Mouse (Mus musculus): Measurements from ENCODE around the gene AI464131.
A peak's percentile ranks its signal among the peaks of the same experiment; 100 is the strongest.

AI464131 gene

DNA sequence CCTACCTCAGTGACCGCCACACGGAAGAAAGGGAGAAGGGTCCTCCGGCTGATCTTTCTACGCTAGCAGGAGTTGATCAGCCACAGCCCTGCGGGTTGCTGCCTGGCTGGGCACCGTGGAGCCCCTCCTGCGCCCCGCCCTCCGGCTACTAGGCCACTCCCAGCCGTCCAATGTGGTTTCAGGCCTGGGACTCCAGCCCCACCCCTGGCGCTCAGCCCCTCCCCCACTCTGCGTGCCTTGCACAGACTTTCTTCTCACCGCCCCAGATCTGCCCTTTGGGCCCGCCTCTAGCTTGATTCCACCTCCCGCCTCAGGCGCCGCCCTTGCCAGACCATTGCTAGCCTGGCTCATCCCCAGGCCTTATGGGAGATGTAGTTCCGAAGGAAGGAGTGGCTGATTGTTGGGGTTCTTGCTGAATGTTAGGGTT is at the start of gene AI464131:
AI464131 (minus strand) TSS at position 91 of the 427 bp plus-strand sequence.
- peak; percentile 97 for DNase-seq (ENCODE audit: low spot score)

DNA sequence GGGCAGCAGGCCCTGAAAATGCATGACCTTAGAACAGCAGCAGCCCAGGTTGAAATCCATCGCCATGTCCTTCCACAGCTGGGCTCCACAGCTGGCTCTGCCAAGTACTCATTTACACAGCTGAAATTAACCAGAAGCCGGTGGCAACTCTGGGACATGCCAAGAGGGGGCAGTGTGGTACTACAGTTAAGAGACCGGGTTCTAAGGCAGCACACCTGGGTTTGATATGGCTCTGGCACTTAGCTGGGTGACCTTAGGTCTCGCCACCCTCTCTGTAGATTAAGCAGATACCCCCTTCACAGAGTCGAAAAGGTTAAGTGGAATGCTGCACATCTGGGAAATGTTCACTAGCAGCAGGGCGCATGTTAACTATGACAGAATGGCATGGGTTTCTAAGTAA is 49.7 kb upstream of the AI464131 start:
- DNase-seq (ENCODE audit: low spot score): peak; percentile 13

DNA sequence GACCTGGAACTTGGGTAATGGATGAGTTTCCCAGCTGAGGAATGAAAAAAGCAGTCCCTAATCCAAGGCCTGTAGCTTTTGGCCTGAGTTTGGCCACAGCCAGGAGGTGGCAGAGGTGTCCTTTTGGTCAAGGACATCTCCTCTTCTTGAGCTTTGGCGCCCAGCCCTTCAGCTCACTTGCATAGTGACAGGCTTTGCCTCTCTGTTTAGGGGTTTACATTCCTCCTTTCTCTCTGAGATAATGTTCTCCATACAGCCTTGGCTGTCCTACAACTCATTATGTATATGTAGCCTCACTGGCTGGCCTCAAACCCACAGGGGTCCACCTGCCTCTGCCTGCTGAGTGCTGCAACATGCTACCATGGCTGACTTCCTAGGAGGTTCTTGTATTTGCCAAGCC is 44.2 kb upstream of the AI464131 start:
- no peak for DNase-seq (ENCODE audit: low spot score)

DNA sequence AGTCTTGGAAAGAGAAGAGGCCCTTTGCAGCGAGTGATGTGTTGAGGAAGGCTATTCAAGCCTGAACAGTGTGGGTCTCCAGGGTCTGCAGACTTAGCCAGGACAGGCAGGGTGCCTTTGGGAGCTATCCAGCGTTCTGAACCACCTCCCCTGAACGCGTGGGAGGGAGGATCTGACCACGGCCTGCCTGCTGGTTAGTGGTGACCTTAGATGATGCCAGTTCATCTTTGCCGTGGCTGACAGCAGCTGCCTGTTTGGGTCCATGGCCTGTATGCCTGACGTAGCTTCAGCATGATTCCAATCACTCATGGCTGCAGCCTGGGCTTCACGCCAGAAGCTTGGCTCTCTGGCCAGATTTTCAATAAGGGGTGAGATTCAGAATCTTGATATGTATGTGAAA is 43.1 kb upstream of the AI464131 start:
- DNase-seq (ENCODE audit: low spot score): peak; percentile 50

DNA sequence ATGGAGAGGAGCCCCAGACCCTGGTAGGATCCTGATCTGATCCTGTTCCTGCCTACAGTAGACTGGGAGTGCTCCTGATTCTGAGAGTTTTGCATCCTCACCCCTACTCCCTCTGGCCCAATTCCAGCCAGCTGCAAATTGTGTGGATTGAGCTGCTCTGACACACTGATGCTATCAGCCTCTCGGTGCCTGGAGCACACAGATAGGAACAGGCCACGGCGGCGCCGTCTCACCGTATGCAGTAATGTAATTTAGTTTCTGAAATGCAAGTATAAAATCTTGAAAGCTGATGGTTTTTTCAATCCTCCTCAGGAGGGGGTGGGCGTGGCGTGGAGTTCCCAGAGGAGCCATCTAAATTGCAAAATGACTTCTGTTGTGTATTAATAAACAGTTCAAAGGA is 39.3 kb upstream of the AI464131 start:
- no peak for DNase-seq (ENCODE audit: low spot score)

DNA sequence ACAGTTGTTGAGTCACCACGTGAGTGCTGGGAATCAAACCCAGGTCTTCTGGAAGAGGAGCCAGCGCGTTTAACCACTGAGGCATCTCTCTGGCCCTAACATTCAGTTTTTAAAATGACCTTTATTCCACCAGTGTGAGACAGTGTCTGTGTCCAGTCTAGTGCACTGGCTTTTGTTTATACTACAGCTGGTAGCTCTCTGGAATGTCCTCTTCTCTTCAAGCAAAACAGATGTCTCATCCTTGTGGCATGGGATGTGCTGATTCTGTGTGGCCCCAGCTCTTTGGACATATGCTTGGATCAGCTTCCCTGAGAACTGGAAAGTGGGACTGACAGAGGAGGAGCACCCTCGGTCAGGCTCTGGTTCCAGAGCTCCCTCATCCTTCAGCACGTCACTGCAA is 32.0 kb upstream of the AI464131 start:
- no peak for DNase-seq (ENCODE audit: low spot score)

DNA sequence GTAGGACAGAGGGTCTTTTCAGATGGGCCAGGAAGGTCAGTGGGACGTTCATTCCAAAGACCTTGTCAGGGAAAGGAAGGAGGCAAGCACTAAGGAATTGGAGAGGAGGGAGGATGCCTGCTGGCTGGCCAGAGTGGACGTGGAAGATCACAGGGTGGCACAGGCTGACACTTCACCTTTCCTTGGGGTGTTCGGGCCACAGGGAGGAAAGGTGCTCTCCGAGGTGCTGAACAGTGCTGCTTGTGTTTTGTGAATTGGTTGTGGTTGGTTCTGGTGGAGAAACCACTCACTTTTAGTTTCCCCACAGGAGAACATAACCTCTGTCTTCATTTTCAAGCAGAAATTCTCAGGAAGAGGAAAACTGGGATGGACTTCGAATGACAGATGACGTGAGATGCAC is 29.5 kb upstream of the AI464131 start:
- no peak for DNase-seq (ENCODE audit: low spot score)

DNA sequence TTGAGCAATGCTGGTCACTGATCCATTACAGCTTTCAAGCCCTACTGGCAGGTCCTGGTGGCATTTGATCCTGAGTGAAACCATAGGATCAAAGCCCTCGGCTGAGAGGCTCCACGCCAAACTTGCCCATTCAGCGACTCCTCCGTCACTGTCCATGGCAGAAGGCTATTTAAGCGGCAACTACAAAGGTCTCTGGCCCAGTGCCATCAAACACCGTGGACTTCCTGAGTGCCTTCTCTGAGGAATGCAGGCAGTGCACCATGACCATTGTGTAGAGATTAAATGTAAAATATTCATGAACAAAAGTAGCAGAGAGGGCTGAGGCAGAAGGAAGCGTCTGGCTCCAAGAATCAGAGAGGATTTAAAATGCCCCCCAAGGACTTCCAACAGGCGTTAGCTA is 25.1 kb upstream of the AI464131 start:
- no peak for DNase-seq (ENCODE audit: low spot score)

DNA sequence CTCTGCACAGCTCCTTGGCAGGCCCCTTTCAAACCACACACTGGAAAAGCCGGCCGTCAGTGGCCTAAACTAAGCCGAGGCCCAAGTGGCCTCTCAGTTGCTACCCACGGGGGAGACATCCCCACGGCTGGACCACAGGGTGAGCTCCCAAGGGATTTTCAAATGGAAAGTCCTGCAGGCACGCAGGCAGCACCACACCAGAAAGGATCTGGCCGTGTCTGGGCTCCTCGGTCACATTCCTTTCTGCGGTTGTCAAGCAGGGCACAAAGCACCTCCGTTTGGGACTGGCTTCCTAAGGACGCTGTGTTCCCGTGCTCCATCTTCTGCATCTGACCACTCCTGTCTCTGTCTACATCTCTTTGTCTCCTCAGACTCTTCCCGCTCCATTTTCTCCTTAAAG is 24.2 kb upstream of the AI464131 start:
- DNase-seq (ENCODE audit: low spot score): no peak

DNA sequence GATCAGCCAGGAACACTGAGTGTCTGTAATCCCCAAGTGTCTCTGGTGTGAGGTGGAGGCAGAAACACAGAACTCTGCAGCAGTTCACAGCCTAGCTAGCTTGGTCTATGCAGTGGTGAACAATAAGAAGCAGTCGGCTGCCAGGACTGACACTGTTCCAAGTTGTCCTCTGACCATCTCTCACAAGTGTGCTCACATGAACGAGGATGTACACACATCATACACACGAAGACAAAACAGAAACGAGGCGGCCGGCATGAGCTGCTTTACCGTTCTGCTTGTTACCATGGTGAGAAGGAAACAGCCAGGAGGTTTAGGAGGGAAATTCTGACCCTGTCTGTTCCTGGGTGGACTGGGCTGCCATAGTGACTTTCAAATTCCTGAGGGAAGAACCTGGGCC is 23.7 kb upstream of the AI464131 start:
- DNase-seq (ENCODE audit: low spot score): no peak

DNA sequence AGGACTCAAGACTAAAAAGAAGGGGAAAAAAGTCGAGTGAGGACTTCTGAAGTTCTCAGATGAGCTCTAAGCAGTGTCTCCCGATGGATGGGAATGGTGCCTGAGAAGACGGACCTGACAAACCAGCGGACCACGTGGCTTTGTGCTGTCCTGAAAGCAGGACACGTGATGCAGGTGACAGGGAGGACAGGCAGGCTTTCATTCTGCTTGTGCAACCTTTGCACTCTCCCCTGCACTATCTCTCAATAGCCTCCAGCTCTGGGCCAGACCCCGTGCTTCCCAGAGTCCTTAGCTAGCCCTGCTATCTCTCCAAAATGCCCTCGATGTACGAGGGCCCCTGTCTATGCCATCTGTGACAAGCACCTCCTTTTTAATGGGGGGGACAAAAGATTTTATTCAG is 22.0 kb upstream of the AI464131 start:
- no peak for DNase-seq (ENCODE audit: low spot score)

DNA sequence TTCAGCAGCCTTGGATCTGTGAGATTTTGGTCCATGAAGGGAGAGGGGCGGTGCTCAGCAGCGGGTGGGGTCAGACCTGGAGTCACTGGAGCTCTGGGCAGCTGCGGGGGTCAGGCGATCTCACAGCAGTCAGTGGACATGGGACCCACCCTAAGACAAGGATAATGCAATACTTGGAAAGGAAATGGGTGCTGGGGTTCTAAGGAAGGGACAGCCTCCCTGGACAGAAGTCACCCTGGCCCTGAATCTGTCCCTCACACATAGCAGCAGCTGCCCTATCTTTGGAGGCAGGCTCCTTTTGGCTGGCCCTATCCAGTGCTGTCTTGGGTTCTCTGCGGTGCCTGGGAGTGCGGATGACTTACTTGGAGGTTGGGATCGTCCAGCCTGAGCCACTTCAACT is 21.0 kb upstream of the AI464131 start:
- DNase-seq (ENCODE audit: low spot score): no peak

DNA sequence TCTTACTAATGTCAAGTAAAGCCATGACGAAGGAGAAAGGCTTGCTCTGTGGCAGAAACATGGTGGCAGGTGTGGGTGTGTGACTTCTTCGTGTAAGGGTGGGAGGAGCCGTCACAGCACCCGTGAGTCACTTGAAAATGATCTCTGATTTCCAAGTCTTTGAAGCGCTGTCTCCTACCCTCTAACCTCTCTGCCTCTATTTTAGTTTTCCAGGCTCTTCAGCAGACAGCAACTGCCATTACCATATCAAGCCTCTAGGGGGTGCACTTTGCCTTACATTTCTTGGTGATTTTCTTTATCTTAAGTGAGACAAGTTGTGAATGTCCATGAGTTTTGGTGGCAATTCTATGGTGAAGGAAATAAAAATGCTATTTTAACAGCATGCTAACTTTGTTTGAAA is 19.9 kb upstream of the AI464131 start:
- DNase-seq (ENCODE audit: low spot score): no peak

DNA sequence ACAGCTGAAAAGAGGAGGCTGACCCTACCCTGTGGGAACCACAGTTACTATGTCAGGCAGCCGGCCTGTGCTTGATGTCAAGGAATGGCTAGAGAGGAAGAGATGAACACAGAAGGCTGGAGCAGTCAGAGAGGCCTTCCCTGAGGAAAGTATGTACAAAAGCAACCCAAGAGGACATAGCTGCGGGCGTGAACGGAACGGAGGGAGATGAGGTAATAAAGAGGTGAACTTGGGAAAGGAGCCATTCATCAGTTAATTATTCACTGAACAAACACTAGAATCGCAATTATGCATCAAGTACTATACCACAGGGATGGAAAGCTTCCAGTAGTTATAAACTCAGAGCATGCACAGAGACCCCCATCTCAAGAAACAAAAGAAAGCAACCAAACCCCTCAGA is 19.3 kb upstream of the AI464131 start:
- no peak for DNase-seq (ENCODE audit: low spot score)

DNA sequence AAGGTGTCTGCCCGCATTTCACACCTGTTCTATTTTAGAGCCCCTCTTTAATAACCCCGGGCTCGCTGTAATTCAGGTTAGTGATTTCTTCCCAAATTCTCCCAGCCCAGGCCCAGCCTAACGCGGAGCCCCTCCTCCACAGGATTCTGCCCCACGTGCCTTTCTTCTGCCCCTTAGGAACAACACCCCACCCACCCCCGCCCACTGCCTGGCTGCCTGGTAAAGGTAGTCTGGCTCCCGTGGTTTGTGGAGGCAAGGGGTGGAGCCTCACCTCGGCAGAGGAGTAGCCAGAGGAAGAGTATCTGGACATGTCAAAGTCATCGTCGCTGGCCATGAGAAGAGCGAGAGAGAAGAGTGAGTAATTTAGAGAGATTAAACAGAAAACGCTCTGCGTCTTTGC is 17.8 kb upstream of the AI464131 start:
- DNase-seq (ENCODE audit: low spot score): no peak

DNA sequence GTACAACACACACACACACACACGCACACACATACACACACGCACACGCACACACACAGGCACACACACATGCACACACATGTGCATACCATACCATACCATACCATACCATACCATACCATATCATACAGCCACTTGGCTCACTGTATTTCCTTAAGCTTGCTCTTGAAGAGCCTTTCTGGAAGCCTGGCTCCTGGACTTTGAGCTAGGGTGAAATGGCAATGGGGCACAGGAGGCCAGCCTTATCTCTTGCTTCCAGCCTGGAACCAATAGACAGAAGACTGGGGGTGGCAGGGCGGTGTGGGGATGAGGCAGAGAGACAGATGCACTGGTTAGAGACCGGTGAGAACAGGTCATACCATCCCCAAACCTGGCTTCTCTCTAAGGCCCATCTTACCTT is 16.3 kb upstream of the AI464131 start:
- no peak for DNase-seq (ENCODE audit: low spot score)

DNA sequence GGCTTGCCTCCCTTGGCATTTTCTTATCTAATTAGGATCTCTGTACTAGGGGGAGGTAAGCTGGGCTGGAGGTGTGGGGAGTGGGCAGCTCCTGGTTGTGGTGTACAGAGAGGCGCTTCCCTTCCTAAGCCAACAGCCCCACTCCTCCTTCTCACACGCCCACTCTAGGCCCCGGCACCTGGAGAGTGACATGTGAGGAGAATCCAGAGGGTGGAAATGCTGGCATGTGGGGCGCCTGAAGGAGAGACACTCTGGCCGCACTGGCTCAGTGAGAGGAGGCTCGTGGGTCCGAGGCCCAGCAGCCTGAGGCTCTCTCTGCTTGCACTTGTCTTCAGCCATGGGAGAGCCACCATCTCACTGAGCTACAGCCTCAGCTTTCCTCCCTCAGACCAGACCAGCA is 15.5 kb upstream of the AI464131 start:
- no peak for DNase-seq (ENCODE audit: low spot score)

DNA sequence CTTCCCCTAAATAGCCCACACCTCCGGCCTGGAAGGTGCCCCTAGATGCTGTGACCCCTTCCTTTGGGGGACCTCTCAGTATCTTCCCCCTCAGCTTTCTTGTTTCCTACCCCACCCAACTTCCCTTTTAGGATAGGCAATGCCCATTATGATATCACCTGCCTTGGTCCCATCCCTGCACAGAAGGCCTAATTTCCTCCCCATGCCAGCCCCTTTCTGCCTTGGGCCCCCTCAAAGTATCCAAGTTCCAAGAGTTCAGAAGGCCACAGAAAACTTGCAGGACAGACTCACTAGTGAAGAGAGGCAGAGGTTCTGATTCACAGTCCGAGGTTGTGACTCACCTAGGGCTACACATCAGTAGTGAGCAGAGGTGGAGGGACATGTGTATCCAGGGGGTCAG is 14.4 kb upstream of the AI464131 start, which contains the start of gene 1110017D15Rik:
1110017D15Rik (minus strand) TSS at position 101 of the 400 bp plus-strand sequence.
- DNase-seq (ENCODE audit: low spot score): no peak

DNA sequence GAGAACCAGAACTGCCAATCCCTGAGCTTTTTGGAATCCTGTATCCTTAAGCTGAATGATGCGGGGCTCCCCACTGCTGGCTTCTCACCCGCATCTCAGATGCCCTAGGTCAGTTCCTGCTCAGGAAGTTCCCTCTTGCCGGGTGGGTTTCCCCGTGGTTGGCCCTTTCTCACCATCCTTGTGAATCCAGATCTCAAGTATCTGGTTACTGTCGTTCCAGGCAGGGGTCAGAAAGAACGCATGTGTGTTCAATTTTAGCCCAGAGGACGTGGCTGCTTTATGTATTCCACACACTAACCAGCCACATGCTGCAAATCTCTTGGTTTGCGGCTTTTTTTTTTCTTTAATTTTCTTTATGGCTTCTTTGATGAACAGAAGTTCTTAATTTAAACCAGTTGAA is 10.8 kb upstream of the AI464131 start:
- DNase-seq (ENCODE audit: low spot score): no peak

DNA sequence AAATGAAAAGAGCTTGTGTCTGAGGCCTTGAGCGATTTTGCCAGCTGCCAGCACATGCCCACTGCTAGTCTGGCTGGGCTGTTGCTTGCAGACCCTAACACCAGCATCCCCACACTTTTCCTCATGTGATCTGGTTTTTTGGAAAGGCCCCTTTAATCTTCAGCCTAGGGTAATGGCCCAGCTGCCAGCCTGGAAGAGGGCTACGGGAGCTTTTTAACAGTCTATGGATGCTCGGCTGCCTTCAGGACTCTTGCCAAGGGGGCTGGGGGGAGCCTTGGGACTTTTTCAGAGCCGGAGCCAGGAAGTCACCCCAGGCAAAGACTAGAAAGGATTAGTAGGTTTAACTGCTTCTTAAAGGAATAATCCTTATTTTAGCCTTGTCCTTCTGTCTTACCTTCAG is 10.4 kb upstream of the AI464131 start:
- no peak for DNase-seq (ENCODE audit: low spot score)

DNA sequence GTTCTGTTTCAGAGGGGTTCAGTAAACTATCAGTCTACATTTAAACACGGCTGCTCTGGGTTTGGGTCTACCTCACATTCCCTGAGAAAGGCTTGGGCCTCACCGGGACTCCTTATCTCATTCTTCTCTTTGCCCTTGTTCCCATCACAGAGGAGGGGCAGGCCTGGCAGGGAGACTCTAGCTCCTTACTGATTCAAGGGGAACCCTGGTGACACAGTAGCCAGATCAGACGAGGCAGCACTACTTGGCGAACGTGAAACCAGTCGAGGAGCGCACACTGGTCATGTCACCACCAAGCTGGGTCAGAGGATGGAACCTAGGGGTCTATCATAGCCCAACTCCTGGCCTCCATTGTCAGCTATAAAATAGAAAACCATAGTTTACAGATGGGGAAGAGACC is 5.1 kb upstream of the AI464131 start:
- DNase-seq (ENCODE audit: low spot score): no peak

DNA sequence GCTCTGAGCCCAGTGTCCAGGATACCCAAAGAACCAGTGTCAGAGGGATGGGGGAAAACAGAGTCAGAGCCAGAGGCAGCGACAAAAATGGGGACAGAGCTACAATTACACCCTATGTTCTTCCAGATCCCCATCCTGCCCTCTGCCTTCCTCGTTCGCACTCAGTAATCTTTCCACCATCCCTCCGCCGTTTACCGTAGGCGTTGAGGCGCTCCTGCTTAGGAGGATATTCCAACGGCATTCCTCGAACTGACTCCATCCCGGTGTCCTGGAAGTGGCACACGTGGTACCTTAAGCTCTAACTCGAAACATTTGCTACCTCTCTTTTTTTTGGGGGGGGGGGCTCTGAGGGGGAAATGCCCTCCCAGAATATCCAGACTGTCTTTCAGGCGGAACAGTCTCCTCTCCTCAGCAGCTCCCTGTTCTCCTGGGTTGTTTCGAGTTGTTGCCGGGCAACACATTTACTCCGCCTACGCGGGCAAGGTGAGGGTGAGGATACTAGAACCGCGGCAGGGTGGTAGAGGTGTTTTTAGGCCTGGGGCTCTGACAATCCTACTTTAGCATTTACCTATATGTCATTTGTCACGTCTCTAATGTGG is 4.5 kb upstream of the AI464131 start:
- DNase-seq (ENCODE audit: low spot score): no peak

DNA sequence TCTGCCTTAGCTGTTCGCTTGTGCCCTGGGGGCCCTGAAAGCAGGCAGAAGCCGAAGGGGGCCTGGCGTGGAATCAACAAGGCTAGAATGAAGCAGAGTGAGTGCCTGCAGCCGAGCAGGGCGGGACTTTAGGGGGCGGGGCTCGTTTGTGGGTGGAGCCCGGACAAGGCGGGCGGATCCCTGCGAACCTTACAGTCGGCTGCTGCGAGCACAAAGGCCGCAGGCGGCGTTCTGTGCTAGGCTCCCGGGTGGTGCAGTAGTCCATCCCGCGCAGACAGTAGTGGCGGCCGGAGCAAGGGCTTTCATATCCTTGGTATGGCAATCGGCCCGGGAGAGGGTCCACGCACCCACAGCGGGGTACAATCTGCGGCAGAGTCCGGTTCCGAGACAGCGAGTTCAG is 4.0 kb upstream of the AI464131 start:
- peak; percentile 82 for DNase-seq (ENCODE audit: low spot score)

DNA sequence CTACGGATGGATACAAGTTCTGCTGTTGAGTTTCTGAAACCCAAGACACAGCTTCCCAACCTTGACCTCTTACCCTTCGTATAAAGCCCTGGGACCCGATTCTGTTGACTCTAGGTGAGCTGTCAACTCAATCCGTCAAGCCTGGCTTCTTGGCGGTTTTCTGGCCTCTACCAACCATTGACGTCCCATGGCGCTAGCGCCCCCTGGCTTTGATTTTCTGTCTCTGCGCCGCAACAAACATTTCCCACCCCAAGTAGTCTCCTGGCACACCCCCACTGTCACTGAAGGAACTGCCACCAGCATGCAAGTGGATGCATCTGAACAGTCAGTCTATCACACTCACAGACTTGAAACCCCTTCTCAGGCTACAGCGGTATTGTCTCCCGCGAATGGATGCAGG is 3.3 kb upstream of the AI464131 start:
- no peak for DNase-seq (ENCODE audit: low spot score)

DNA sequence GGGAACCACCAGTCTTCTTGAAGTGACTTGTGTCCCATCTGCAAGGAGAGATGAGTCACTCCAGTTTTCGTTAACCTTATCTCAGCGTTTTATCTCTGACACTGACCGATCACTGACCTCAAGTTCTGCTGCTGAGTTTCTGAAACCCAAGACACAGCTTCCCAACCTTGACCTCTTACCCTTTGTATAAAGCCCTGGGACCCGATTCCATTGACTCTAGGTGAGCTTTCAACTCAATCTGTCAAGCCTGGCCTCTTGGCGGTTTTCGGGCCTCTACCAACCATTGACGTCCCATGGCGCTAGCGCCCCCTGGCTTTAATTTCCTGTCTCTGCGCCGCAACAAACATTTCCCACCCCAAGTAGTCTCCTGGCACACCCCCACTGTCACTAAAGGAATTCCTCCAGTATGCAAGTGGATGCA is 2.3 kb upstream of the AI464131 start:
- no peak for DNase-seq (ENCODE audit: low spot score)

All from ovary, adult 18-20 months (tissue).